Mouse (Mus musculus) embryonic facial prominence, embryonic 14.5 days (tissue): ENCODE measurements around the gene Tph2. TPM values are rescaled to one million over a fixed set of nuclear protein-coding genes. Genes with fewer than 3 reads are reported as not detected.

Experiments used
- ATAC-seq: fragments of 200-750 bp; cut with Nextera tagmentation; 2 replicates; pipeline ENCODE4 v1.8.0; 2017; ENCODE audit warnings: low read depth, moderate number of reproducible peaks, moderate TSS enrichment
- DNase-seq: peaks from one replicate; pipeline ENCODE4 v3.0.0-alpha.2; 2015; ENCODE audit warnings: low spot score
- H3K27ac ChIP-seq: fragments of 300-500 bp; sonication (generic); replicated peaks from 2 replicates; pipeline ENCODE4 v1.5.1; 2014; ENCODE audit warnings: low read depth, mild to moderate bottlenecking, low read length, moderate library complexity
- H3K27me3 ChIP-seq: fragments of 300-500 bp; sonication (generic); replicated peaks from 2 replicates; pipeline ENCODE4 v1.6.1; 2014; ENCODE audit warnings: low read length; ENCODE audit not compliant: control insufficient read depth, insufficient read depth
- H3K36me3 ChIP-seq: fragments of 300-500 bp; sonication (generic); 2 replicates; pipeline ENCODE4 v1.6.1; 2014; ENCODE audit warnings: low read length, mixed read lengths; ENCODE audit not compliant: control insufficient read depth, insufficient read depth
- H3K4me1 ChIP-seq: fragments of 300-500 bp; sonication (generic); 2 replicates; pipeline ENCODE4 v1.6.1; 2014; ENCODE audit warnings: antibody characterized with exemption, low read length; ENCODE audit not compliant: control insufficient read depth, insufficient read depth
- H3K4me2 ChIP-seq: fragments of 300-500 bp; sonication (generic); 2 replicates; pipeline ENCODE4 v1.6.1; 2014; ENCODE audit warnings: low read depth, mild to moderate bottlenecking, low read length, moderate library complexity, mixed read lengths
- H3K4me3 ChIP-seq: fragments of 300-500 bp; sonication (generic); 2 replicates; pipeline ENCODE4 v1.5.1; 2014; ENCODE audit warnings: low read depth, mild to moderate bottlenecking, low read length
- H3K9ac ChIP-seq: fragments of 300-500 bp; sonication (generic); 2 replicates; pipeline ENCODE4 v1.6.1; 2014; ENCODE audit warnings: low read depth, mild to moderate bottlenecking, low read length, moderate library complexity, mixed read lengths
- H3K9me3 ChIP-seq: fragments of 300-500 bp; sonication (generic); 2 replicates; pipeline ENCODE4 v1.6.1; 2016; ENCODE audit warnings: low read length; ENCODE audit not compliant: control insufficient read depth
- WGBS: fragments of 180-500 bp; shearing (Covaris S2); extraction: QIAGEN DNeasy Blood & Tissue Kit; methylation state at CpG from one replicate; pipeline ENCODE4 v1.1.7; 2014; 5-methylcytosine and 5-hydroxymethylcytosine counted together
- polyA plus RNA-seq: library from polyadenylated mRNA; unstranded; fragments of >200 nt; fragmentation: Nextera tagmentation; extraction: Ambion mirVana; gene quantifications from 2 replicates; pipeline ENCODE4 v1.2.1, GENCODE M21; 2014

Gene Tph2
- polyA plus RNA-seq = 0.06 TPM in 1 of 2 replicates, not detected in the other

GRCm38 (mm10) chr10:115184697-115185096 is at the start of gene Tph2:
TSS of gene Tph2 (minus strand) at chr10:115185022.
- no peak within 1 kb of the TSS for H3K9ac ChIP-seq
- 7% methylated on average over 8 of the region's 9 CpGs for WGBS
- ATAC-seq (peak; percentile 82), DNase-seq (peak; percentile 84)
- H3K4me3 ChIP-seq = no peak within 1 kb of the TSS
- no peaks in the 10 kb centered on the region for H3K9me3 ChIP-seq
- H3K36me3 ChIP-seq = no peaks in the 10 kb centered on the region
- H3K4me2 ChIP-seq = no peak within 1 kb of the TSS
- no peaks in the 10 kb centered on the region for H3K4me1 ChIP-seq
- H3K27ac ChIP-seq = no peak within 1 kb of the TSS
- no peaks in the 10 kb centered on the region for H3K27me3 ChIP-seq

- DNase-seq = no peak
- Histone ChIP-seq H3K36me3 (peaks cover 56% of the 10 kb centered on the region), H3K4me3 (no peak overlapping the region), H3K9me3 (no peaks in the 10 kb centered on the region), H3K27ac (no peak overlapping the region), H3K27me3 (no peaks in the 10 kb centered on the region), H3K9ac (no peak overlapping the region), H3K4me2 (no peak overlapping the region), H3K4me1 (no peaks in the 10 kb centered on the region)
- ATAC-seq = no peak
- 73% methylated on average over 3 of the region's 3 CpGs for WGBS
Observed at GRCm38 (mm10) chr10:115233798-115234197, 49.0 kb upstream of the Tph2 start.

- H3K27ac ChIP-seq = no peak overlapping the region
- H3K36me3 ChIP-seq = peaks cover 54% of the 10 kb centered on the region
- H3K4me1 ChIP-seq = no peaks in the 10 kb centered on the region
- no peak overlapping the region for H3K4me2 ChIP-seq
- H3K9me3 ChIP-seq = no peaks in the 10 kb centered on the region
- ATAC-seq (no peak), DNase-seq (no peak)
- 90% methylated on average over 3 of the region's 3 CpGs for WGBS
- H3K27me3 ChIP-seq = no peaks in the 10 kb centered on the region
- H3K9ac ChIP-seq = no peak overlapping the region
- no peak overlapping the region for H3K4me3 ChIP-seq
Observed at GRCm38 (mm10) chr10:115232513-115232912, 47.7 kb upstream of the Tph2 start.

- Histone ChIP-seq H3K9me3 (no peaks in the 10 kb centered on the region), H3K4me3 (no peak overlapping the region), H3K9ac (no peak overlapping the region), H3K27me3 (no peaks in the 10 kb centered on the region), H3K4me1 (no peaks in the 10 kb centered on the region), H3K4me2 (no peak overlapping the region), H3K27ac (no peak overlapping the region), H3K36me3 (peaks cover 34% of the 10 kb centered on the region)
- DNase-seq (no peak), ATAC-seq (no peak)
- WGBS = 85% methylated on average over 9 of the region's 9 CpGs
Observed at GRCm38 (mm10) chr10:115229023-115229422, 44.2 kb upstream of the Tph2 start.

GRCm38 (mm10) chr10:115226586-115226985 is 41.8 kb upstream of the Tph2 start:
- Histone ChIP-seq H3K4me2 (no peak overlapping the region), H3K27ac (no peak overlapping the region), H3K9ac (no peak overlapping the region), H3K9me3 (no peaks in the 10 kb centered on the region), H3K27me3 (no peaks in the 10 kb centered on the region), H3K4me1 (no peaks in the 10 kb centered on the region), H3K36me3 (peaks cover 24% of the 10 kb centered on the region), H3K4me3 (no peak overlapping the region)
- 88% methylated on average over 7 of the region's 7 CpGs for WGBS
- no peak for DNase-seq
- no peak for ATAC-seq

- Histone ChIP-seq H3K27ac (no peak overlapping the region), H3K9ac (no peak overlapping the region), H3K4me1 (no peaks in the 10 kb centered on the region), H3K4me3 (no peak overlapping the region), H3K36me3 (peaks cover 31% of the 10 kb centered on the region), H3K27me3 (no peaks in the 10 kb centered on the region), H3K4me2 (no peak overlapping the region), H3K9me3 (no peaks in the 10 kb centered on the region)
- ATAC-seq (no peak), DNase-seq (no peak)
- WGBS = 84% methylated on average over 3 of the region's 3 CpGs
Observed at GRCm38 (mm10) chr10:115223845-115224244, 39.0 kb upstream of the Tph2 start.

GRCm38 (mm10) chr10:115212916-115213580 is 28.2 kb upstream of the Tph2 start:
- Histone ChIP-seq H3K9me3 (no peaks in the 10 kb centered on the region), H3K4me3 (no peak overlapping the region), H3K4me2 (no peak overlapping the region), H3K36me3 (peaks cover 77% of the 10 kb centered on the region), H3K27ac (no peak overlapping the region), H3K4me1 (no peaks in the 10 kb centered on the region), H3K27me3 (no peaks in the 10 kb centered on the region), H3K9ac (no peak overlapping the region)
- ATAC-seq = no peak
- 95% methylated on average over 11 of the region's 11 CpGs for WGBS
- no peak for DNase-seq

GRCm38 (mm10) chr10:115205825-115206224 is 21.0 kb upstream of the Tph2 start:
- no peaks in the 10 kb centered on the region for H3K27me3 ChIP-seq
- H3K9me3 ChIP-seq = no peaks in the 10 kb centered on the region
- no peak overlapping the region for H3K4me3 ChIP-seq
- no peak overlapping the region for H3K27ac ChIP-seq
- H3K4me2 ChIP-seq = no peak overlapping the region
- 88% methylated on average over 3 of the region's 3 CpGs for WGBS
- no peaks in the 10 kb centered on the region for H3K4me1 ChIP-seq
- H3K9ac ChIP-seq = no peak overlapping the region
- ATAC-seq (no peak), DNase-seq (no peak)
- peaks cover 56% of the 10 kb centered on the region for H3K36me3 ChIP-seq

- DNase-seq (no peak), ATAC-seq (no peak)
- Histone ChIP-seq H3K4me3 (no peak overlapping the region), H3K36me3 (peaks cover 56% of the 10 kb centered on the region), H3K4me2 (no peak overlapping the region), H3K4me1 (no peaks in the 10 kb centered on the region), H3K27ac (no peak overlapping the region), H3K9me3 (no peaks in the 10 kb centered on the region), H3K9ac (no peak overlapping the region), H3K27me3 (no peaks in the 10 kb centered on the region)
- 93% methylated on average over 1 of the region's 1 CpGs for WGBS
Observed at GRCm38 (mm10) chr10:115205284-115205683, 20.5 kb upstream of the Tph2 start.
